Mouse (Mus musculus) forebrain, embryonic 15.5 days (tissue): ENCODE measurements around the gene Usp5. TPM values are rescaled to one million over a fixed set of nuclear protein-coding genes. Genes with fewer than 3 reads are reported as not detected.
"Not testable (repeated sequence)": the region's sequence is repeated elsewhere in the genome, so short reads cannot be mapped to it uniquely, and the experiment has no call there.

ENCODE experiments used
- ATAC-seq: fragments of 200-750 bp; cut with Nextera tagmentation; replicated peaks from 2 replicates; pipeline ENCODE4 v1.8.0; 2017; ENCODE audit warnings: mild to moderate bottlenecking, moderate TSS enrichment, moderate library complexity
- H3K27ac ChIP-seq: fragments of 300-500 bp; sonication (generic); replicated peaks from 2 replicates; pipeline ENCODE4 v1.5.1; 2015; ENCODE audit warnings: mild to moderate bottlenecking, inconsistent platforms
- H3K27me3 ChIP-seq: fragments of 300-500 bp; sonication (generic); 2 replicates; pipeline ENCODE4 v1.6.1; 2015; ENCODE audit warnings: inconsistent platforms
- H3K36me3 ChIP-seq: fragments of 300-500 bp; sonication (generic); 2 replicates; pipeline ENCODE4 v1.6.1; 2015; ENCODE audit warnings: mild to moderate bottlenecking, inconsistent platforms
- H3K4me1 ChIP-seq: fragments of 300-500 bp; sonication (generic); 2 replicates; pipeline ENCODE4 v1.6.1; 2015; ENCODE audit warnings: inconsistent platforms
- H3K4me2 ChIP-seq: fragments of 300-500 bp; sonication (generic); replicated peaks from 2 replicates; pipeline ENCODE4 v1.6.1; 2015; ENCODE audit warnings: mild to moderate bottlenecking, inconsistent platforms
- H3K4me3 ChIP-seq: fragments of 300-500 bp; sonication (generic); 2 replicates; pipeline ENCODE4 v1.5.1; 2015; ENCODE audit warnings: mild to moderate bottlenecking, inconsistent platforms
- H3K9ac ChIP-seq: fragments of 300-500 bp; sonication (generic); replicated peaks from 2 replicates; pipeline ENCODE4 v1.6.1; 2015; ENCODE audit warnings: mild to moderate bottlenecking, inconsistent platforms
- H3K9me3 ChIP-seq: fragments of 300-500 bp; sonication (generic); 2 replicates; pipeline ENCODE4 v1.6.1; 2016; ENCODE audit warnings: inconsistent platforms
- WGBS: fragments of 180-500 bp; shearing (Covaris S2); methylation state at CpG from one replicate; pipeline ENCODE4 v1.1.7; 2015; ENCODE audit warnings: mixed read lengths; 5-methylcytosine and 5-hydroxymethylcytosine counted together
- polyA plus RNA-seq: library from polyadenylated mRNA; unstranded; fragments of >200 nt; fragmentation: Nextera tagmentation; extraction: Ambion mirVana; gene quantifications from 2 replicates; pipeline ENCODE4 v1.2.1, GENCODE M21; 2015

The Usp5 gene
- polyA plus RNA-seq, 1 experiment from 2014 or later, result 200 TPM

DNA sequence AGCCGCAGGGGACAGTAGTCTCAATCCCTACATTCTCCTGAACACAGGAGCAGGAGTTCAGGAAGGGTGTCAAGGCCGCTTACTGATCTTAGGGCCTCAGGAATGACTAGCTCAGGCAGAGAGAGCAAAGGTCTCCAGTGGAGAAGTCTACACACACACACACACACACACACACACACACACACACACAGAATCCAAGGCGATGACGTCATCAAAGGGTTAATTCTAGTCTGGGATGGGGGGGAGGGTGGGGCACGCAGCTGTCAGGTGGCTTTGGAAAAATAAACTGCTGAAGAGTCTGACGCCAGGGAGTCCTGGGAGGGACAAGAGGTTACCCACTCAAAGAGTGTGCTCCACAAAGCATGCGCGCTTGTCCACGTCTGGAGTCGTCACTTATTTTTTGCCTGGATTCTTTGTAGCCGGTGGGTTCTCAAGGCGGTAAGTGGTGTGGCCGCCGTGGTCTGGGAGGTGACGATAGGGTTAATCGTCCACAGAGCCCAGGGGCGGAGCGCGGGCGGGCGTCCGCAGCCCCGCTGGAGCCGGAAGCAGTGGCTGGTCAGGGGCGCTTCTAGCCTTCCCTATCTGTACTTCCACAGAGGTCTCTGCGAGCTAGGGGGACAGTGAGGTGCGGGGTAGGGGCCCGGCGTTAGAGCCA is 20.8 kb downstream of the Usp5 start, which contains the start of gene Spsb2:
Gene Spsb2, plus strand, starts transcription at position 304 of the 655 bp plus-strand sequence.
- no peaks in the 10 kb centered on the region for H3K36me3 ChIP-seq
- no peak; the same call in 1 of the 2 replicates for ATAC-seq
- H3K4me3 ChIP-seq, result peak within 1 kb of the TSS; percentile 49
- peak within 1 kb of the TSS; percentile 49 for H3K9ac ChIP-seq
- H3K27ac ChIP-seq, result peak within 1 kb of the TSS; percentile 71
- no peaks in the 10 kb centered on the region for H3K27me3 ChIP-seq
- H3K9me3 ChIP-seq, result no peaks in the 10 kb centered on the region
- peak within 1 kb of the TSS; percentile 95 for H3K4me2 ChIP-seq
- peaks cover 57% of the 10 kb centered on the region for H3K4me1 ChIP-seq
- 3% methylated on average over 29 of the region's 29 CpGs for WGBS

DNA sequence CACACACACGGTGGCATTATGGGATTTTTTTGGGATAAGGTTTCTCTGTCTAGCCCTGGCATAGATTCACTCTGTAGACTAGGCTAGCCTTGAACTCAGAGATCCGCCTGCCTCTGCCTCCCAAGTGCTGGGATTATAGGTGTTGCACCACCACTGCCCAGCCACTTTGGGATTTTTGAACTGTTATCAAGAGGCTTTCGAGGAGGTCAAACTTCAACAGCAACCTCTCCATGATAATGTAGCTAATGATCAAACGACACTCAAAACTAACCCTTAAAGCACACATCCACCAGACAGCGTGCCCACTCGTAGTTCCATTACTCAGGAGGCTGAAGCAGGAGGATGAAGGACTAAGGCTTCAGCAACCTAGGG is 21.3 kb downstream of the Usp5 start:
- Histone ChIP-seq H3K9me3 (no peaks in the 10 kb centered on the region), H3K4me2 (peak overlapping the region; percentile 95), H3K4me1 (peaks cover 53% of the 10 kb centered on the region), H3K4me3 (peak overlapping the region; percentile 49), H3K36me3 (no peaks in the 10 kb centered on the region), H3K9ac (0 out of 2 replicates have a peak overlapping the region, but pooled peaks have one; percentile 49), H3K27ac (peak overlapping the region; percentile 8; the same call in 1 of the 2 replicates), H3K27me3 (no peaks in the 10 kb centered on the region)
- WGBS, result 88% methylated on average over 6 of the region's 6 CpGs
- ATAC-seq, result no peak

DNA sequence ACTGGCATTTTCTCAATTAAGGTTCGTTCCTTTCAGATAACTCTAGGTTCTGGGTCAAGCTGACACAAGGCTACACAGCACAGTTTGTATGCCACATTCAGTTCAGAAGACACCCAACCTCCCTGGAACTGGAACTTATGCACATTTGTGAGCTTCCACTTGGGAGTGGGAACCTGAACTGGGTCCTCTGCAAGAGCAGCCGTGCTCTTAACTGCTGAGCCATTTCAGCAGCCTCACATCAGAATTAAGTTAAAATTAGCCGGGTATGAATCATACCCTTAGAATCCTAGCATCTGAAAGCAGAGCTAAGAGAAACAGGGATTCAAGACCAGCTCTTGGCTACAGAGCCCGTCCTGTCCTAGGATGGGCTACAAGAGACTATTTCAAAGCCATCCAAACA is 21.9 kb downstream of the Usp5 start:
- ATAC-seq, result no peak
- peaks cover 47% of the 10 kb centered on the region for H3K4me1 ChIP-seq
- WGBS, result 92% methylated on average over 4 of the region's 4 CpGs

DNA sequence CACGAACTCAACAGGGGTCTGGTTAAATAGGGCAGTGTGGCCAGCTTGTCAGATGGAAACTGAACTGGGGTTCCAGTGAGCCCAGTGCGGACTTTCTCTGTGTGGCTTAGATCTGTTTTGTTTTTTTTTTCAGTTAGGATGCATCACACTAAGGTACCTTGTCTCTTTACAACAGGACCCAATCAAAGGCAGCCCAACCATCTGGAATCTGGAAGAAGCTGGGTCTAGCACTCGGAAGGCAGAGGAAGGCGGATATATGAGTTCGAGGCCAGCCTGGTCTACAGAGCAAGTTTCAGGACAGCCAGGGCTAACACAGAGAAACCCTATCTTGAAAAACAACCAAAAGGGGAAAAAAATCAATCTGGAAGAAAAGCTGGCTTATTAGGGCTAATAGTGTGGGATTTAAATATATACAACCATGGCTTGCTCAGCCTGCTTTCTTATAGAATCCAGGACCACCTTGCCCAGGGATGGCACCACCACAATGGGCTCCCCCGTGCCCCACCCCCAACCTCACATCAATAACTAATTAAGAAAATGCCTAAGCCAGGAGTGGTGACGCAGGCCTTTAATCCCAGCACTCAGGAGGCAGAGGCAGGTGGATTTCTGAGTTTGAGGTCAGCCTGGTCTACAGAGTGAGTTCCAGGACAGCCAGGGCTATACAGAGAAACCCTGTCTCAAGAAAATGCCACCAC is 22.7 kb downstream of the Usp5 start:
- no peaks in the 10 kb centered on the region for H3K36me3 ChIP-seq
- H3K9me3 ChIP-seq, result no peaks in the 10 kb centered on the region
- no peak overlapping the region for H3K9ac ChIP-seq
- H3K27me3 ChIP-seq, result no peaks in the 10 kb centered on the region
- H3K4me2 ChIP-seq, result peak overlapping the region; percentile 76
- WGBS, result 66% methylated on average over 7 of the region's 7 CpGs
- peaks cover 39% of the 10 kb centered on the region for H3K4me1 ChIP-seq
- H3K27ac ChIP-seq, result peak overlapping the region; percentile 87
- H3K4me3 ChIP-seq, result peak overlapping the region; percentile 46; the same call in 1 of the 2 replicates
- ATAC-seq, result no peak

More for the DNA sequence above, 21.9 kb downstream of the Usp5 start:
- Histone ChIP-seq H3K36me3 (no peaks in the 10 kb centered on the region), H3K27ac (no peak overlapping the region), H3K9me3 (no peaks in the 10 kb centered on the region), H3K4me2 (no peak overlapping the region), H3K9ac (no peak overlapping the region), H3K27me3 (no peaks in the 10 kb centered on the region), H3K4me3 (no peak overlapping the region)

DNA sequence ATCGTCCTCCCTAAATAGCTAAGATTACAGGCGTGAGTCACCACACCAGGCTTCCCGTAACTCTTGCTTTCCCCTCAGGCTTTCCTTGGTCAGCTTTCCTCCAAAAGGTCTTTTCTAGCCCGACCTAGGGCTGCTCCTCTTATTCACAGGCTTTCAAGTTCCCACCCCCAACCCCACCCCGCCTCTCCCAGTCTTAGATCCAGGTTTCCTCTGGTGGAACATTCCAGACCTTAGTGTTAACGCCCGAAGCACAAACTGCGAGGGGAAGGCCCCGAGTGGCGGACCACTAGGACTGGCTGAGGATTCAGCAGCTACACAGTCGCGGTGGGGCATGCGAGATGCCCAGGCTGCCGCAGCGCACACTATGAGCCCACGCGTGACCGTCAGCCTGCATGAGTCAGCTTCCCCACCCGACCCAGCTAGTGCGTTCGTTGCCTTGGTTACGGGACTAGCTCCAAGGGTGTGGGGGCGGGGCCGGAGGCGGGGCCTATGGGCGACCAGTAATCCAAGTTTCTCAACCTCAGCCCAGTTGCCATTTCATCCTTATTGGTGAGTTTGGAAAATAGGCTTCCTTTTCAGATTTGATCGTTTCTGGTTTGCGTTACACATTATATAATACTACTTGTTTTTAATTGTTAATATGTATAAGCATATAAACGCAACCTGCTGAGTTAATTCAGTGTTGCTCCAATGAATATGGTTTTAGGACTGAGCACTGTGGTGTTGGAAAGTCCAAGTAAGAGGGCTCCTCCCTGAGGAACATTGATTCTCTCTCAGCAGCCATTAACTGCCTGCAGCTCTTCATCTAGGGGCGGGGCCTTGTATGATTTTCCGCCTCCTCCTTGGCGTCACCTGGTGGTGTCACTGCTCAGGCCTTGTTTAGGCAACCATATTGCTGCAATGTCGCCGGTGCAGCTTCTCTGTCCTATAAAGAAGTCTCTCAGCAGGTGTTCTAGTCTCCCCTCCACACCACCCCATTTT is 23.7 kb downstream of the Usp5 start:
- ATAC-seq, result peak; percentile 84
- Histone ChIP-seq H3K36me3 (no peaks in the 10 kb centered on the region), H3K9ac (peak overlapping the region; percentile 50), H3K27me3 (no peaks in the 10 kb centered on the region), H3K4me3 (peak overlapping the region; percentile 46), H3K9me3 (no peaks in the 10 kb centered on the region), H3K27ac (peak overlapping the region; percentile 87), H3K4me1 (peaks cover 37% of the 10 kb centered on the region), H3K4me2 (peak overlapping the region; percentile 76)
- WGBS, result 3% methylated on average over 34 of the region's 34 CpGs

DNA sequence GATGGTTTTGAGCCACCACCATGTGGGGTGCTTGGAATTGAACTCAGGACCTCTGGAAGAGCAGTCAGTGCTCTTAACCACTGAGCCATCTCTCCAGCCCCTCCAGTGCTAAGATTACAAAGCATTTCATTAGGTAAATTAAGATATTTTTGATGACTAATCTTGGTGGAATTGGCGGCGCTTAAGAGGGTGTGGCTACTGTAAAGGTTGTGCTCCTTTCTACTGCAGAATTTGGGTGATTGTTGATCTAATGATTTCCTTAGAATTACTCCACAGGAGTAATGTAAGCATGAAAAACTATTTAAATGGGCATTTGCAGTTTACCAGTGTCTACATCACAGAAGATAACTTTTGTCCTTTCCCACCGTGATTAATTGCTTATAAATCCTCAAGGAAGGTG is 24.9 kb downstream of the Usp5 start:
- no peak overlapping the region for H3K4me2 ChIP-seq
- no peak for ATAC-seq
- H3K9ac ChIP-seq, result no peak overlapping the region
- 88% methylated on average over 3 of the region's 3 CpGs for WGBS
- no peaks in the 10 kb centered on the region for H3K9me3 ChIP-seq
- no peaks in the 10 kb centered on the region for H3K27me3 ChIP-seq
- H3K36me3 ChIP-seq, result no peaks in the 10 kb centered on the region
- H3K27ac ChIP-seq, result no peak overlapping the region
- peaks cover 28% of the 10 kb centered on the region for H3K4me1 ChIP-seq
- no peak overlapping the region for H3K4me3 ChIP-seq

DNA sequence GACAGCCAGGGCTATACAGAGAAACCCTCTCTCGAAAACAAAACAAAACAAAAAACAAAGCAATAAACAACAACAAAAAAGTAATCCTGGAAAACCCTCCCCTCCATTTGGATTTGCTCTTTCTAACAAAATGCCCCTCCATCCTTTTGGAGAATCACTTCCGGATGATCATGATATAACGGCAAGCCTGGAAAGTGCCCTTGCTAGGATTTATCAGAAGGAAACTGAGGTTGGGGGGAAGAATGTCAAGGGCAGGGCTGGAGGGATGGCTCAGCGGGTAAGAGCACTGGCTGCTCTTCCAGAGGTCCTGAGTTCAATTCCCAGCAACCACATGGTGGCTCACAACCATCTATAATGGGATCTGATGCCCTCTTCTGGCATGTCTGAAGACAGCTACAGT is 25.6 kb downstream of the Usp5 start:
- H3K4me1 ChIP-seq, result peaks cover 23% of the 10 kb centered on the region
- ATAC-seq, H3K9me3 ChIP-seq, H3K36me3 ChIP-seq, H3K4me2 ChIP-seq, H3K27ac ChIP-seq, H3K4me3 ChIP-seq, H3K9ac ChIP-seq, H3K27me3 ChIP-seq: not testable (repeated sequence)
- 93% methylated on average over 4 of the region's 4 CpGs for WGBS

DNA sequence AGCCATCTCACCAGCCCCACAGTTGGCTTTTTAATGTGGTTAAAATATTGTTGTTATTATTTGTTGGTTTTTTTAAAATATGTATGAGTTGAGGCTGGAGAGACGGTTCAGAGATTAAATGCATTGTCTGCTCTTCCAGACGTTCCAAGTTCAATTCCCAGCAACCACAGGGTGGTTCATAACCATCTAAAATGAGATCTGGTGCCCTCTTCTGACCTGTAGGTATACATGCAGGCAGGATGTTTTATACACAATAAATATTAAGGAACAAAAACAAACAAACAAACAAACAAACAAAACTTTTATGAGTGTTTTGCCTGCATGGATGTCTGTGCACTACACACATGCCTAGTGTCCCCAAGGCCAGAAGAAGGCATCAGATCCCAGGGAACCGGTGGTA is 26.2 kb downstream of the Usp5 start:
- no peak overlapping the region for H3K4me2 ChIP-seq
- H3K27me3 ChIP-seq, result no peaks in the 10 kb centered on the region
- no peak overlapping the region for H3K4me3 ChIP-seq
- peaks cover 17% of the 10 kb centered on the region for H3K4me1 ChIP-seq
- WGBS, result 81% methylated on average over 3 of the region's 3 CpGs
- H3K9ac ChIP-seq, result no peak overlapping the region
- H3K27ac ChIP-seq, result no peak overlapping the region
- no peaks in the 10 kb centered on the region for H3K36me3 ChIP-seq
- H3K9me3 ChIP-seq, result no peaks in the 10 kb centered on the region
- no peak for ATAC-seq

DNA sequence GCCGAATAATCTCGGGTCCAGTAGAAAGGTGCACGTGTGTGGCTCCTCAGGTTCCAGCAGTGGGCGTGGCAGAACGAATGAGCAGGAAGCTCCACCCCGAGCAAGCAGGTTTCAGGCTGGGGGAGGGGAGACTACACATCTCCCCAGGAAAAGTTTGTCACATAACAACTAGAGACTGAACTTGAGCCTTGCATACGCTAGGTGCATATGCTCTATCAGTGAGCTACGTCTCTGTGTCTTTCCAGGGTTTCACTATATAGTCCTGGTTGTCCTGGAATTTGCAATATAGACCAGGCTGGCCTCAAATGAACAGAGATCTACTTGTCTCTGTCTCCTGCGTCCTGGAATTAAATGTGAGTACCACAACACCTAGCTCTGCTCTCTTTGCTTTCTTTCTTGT is 26.9 kb downstream of the Usp5 start:
- H3K27me3 ChIP-seq, H3K36me3 ChIP-seq, ATAC-seq, H3K4me2 ChIP-seq, H3K4me3 ChIP-seq, H3K9me3 ChIP-seq, H3K9ac ChIP-seq, H3K27ac ChIP-seq: not testable (repeated sequence)
- WGBS, result 14% methylated on average over 5 of the region's 9 CpGs
- peaks cover 15% of the 10 kb centered on the region for H3K4me1 ChIP-seq

DNA sequence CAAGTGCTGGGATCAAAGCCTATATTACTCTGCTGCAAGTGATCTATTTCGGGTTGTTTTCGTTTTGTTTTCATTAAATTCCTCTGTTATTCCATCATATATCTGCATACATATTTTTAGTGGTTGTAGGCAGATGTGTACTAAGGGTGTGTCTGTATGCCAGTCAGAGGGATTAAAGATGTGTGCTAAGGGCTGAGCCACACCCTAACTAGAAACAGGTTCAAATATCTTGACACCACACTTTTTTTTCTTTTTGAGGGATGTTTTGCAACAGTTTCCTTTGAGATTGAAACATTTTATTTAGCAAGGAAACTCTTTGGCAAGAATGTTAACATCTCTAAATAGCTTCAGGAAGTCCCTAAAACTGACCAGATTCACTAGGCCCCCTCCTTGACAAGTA is 33.1 kb downstream of the Usp5 start:
- no peaks in the 10 kb centered on the region for H3K36me3 ChIP-seq
- no peaks in the 10 kb centered on the region for H3K9me3 ChIP-seq
- H3K27ac ChIP-seq, result no peak overlapping the region
- no peak overlapping the region for H3K9ac ChIP-seq
- 80% methylated on average over 2 of the region's 2 CpGs for WGBS
- H3K4me1 ChIP-seq, result no peaks in the 10 kb centered on the region
- ATAC-seq, result no peak
- H3K4me3 ChIP-seq, result no peak overlapping the region
- H3K27me3 ChIP-seq, result no peaks in the 10 kb centered on the region
- H3K4me2 ChIP-seq, result no peak overlapping the region

DNA sequence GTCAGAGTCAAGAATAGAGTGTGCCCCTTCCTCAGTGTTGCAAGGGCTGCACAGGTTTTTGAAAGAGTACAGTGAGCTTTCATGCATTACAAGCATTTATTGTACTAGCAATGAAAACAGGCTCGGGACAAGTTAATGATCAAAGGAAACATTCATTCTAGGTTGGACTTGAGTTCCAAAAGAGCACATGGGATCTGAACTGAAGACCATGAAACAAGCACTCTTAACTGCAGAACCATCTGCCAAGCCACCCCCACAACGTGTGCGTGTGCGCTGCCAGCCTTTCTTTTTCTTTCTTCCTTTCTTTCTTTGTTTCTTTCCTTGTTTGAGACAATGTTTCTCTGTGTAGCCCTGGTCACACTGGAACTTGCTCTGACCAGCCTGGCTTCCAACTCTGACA is 33.5 kb downstream of the Usp5 start:
- Histone ChIP-seq H3K9me3 (no peaks in the 10 kb centered on the region), H3K4me2 (no peak overlapping the region), H3K4me3 (no peak overlapping the region), H3K4me1 (no peaks in the 10 kb centered on the region), H3K9ac (no peak overlapping the region), H3K27ac (no peak overlapping the region), H3K27me3 (no peaks in the 10 kb centered on the region), H3K36me3 (no peaks in the 10 kb centered on the region)
- 45% methylated on average over 4 of the region's 4 CpGs for WGBS
- no peak for ATAC-seq

DNA sequence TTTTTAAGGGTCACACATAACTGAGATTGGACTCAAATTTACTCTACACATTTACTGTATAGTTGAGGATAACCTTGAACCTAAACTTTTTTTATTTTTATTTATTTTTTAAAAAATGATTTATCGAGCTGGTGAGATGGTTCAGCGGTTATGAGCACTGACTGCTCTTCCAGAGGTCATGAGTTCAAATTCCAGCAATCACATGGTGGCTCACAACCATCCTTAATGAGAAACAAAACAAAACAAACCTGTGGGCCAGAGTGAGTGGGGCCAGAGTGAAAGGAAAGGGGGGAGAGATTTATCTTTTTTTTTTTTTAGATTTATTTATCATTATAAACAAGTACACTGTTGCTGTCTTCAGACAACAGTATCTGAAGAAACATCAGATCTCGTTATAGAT is 37.4 kb downstream of the Usp5 start:
- H3K27ac ChIP-seq, result no peak overlapping the region
- H3K27me3 ChIP-seq, result no peaks in the 10 kb centered on the region
- no peak for ATAC-seq
- no peak overlapping the region for H3K4me3 ChIP-seq
- 88% methylated on average over 3 of the region's 3 CpGs for WGBS
- H3K4me2 ChIP-seq, result no peak overlapping the region
- H3K36me3 ChIP-seq, result no peaks in the 10 kb centered on the region
- no peaks in the 10 kb centered on the region for H3K9me3 ChIP-seq
- no peaks in the 10 kb centered on the region for H3K4me1 ChIP-seq
- no peak overlapping the region for H3K9ac ChIP-seq
